Mouse (Mus musculus): ENCODE data around the gene Lrmda. TPM values are rescaled to one million over a fixed set of nuclear protein-coding genes. Genes with fewer than 3 reads are reported as not detected.
A peak's percentile ranks its signal among the peaks of the same experiment; 100 is the strongest.

The Lrmda gene
- total RNA-seq, 2 experiments from 2014 or later: 0.81 TPM; not detected in 1

DNA sequence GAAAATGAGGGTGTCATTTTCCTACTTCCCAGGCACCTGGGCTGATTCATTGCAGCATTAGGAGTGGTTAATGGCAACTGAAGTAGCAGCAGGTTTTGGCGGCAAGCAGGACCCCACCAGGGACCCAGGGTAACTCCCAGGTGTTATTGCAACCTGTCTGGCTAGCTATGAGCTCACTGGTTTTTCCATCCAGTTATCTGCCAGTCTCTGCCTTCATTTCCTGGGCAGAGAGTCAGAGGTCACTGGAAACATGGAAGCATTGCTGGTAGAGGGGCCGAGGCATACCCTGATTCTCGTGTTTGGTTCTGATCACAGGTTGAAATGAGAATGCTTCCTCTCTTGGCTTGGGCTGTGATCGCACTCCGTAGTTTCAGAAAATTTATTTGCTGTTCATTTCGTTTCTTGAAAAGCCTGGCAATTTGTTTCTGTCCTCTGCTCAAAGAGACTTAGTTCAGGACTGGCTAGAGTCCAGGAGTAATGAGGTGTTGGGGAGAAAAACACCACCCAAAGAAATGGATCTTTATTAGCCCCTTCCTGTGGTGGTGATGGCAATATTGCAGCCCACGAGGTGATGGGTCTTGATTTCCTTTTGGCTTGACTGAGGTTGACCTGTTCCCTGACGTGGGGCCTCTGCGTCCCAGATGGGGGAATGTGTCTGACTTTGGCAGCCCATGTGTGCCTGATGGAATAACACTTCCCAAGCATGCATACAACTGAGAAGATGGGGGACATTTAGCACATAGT, 688.6 kb downstream of the Lrmda start:
- intact Hi-C loops (cut with DNase I): no loop called here
- no peak for DNase-seq (ENCODE audit: low spot score in 2 of 2)

DNA sequence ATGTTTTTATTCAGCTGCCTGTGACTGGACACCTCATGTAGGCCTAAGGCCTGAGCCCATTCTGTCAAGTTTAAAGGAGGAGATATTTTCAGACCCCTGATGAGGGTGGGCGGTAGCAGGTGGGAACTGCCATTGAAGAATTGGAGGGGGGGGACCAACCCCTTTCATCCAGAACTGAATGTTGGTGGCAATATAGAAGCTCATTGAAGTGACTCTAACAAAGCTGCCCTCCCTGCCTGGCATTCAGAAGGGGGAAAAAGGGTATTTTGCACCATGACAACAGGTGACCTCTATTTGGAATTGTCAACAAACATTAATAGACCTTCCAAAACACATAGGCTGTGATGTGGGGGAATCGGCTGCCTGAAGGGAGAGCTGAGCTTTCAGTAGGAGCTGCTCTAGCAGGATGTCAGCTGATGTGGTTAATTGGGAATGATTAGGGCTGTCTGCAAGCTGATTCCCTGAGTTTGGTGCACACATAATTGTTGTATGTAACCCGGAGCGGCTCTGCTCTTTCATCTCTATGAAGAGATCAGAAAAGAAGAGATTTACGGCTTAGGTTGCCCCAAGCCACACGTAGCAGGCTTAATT, 690.7 kb downstream of the Lrmda start:
- intact Hi-C loops (cut with DNase I): no loop called here
- DNase-seq (ENCODE audit: low spot score in 2 of 2): no peak

DNA sequence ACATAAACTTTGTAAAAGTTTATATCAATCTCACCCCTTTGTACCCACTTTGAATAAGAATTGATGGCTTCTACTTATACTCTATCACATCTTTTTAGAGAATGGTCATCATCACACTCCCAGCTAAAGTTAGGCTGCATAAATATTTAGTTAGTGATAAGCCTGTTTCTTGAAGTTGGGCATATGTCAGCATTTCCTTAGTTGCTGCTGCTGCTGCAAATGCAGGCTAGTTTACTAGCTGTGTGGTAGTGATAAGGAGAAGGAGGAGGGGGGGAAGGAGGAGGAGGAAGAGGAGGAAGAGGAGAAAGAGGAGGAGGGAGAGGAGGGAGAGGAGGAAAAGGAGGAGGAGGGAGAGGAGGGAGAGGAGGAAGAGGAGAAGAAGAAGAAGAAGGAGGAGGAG, 692.9 kb downstream of the Lrmda start:
- no peak for DNase-seq (ENCODE audit: low spot score in 2 of 2)
- intact Hi-C loops (cut with DNase I): no loop called here

DNA sequence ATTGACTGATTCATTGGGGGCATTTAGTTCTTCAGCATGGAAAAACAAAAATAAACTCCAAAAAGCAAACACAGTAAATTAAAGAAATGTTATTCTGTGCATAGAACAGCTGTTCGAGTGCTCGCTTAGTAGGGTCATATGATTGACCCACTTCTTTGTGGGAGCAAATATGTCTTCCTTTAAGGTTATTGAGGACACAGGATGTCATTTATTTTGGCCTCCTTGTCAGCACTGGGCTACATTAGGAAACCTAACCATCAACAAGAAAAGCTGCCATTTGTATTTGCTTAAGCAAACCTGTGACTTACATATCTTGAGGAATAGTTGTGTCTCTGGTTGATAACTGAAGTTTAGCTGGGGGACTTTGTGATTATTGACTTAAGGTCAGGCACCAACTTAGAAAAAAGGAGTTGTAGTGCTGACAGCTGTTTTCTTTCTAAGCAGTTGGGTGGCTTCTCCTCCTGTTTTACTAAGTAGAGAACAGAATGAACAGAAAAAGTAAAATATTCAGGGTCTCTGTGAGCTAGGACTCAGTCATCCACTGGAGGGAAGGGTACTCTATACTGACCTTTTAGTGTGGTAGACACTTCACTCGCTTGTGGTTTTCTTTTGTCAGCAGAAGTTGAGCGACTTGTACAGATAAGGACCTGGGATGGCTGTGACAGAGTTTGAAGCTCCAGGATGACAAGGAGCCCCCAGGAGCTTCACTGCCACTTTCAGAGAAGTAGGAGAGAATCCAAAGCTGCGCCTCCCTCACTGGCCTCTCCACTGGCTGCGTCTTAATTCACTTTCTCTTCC, 696.3 kb downstream of the Lrmda start:
- intact Hi-C loops (cut with DNase I): no loop called here

DNA sequence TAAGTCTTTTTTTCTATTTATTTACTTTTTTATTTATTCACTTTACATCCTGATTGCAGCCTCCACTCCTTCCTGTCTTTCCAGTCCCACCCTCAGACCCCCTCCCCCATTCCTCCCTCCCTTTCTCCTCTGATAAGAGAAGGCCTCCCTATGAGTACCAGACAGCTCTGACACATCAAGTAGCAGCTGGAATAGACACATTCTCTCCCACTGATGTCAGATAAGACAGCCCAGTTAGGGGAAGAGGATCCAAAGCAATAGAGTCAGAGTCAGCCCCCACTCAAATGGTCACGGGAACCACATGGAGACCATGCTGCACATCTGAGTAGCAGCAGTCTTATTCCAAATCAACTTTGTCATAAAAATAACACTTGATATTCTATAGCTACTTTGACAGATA, 700.5 kb downstream of the Lrmda start:
- DNase-seq (ENCODE audit: low spot score in 2 of 2): no peak
- intact Hi-C loops (cut with DNase I): no loop called here

More for the DNA sequence above, 696.3 kb downstream of the Lrmda start:
- DNase-seq (ENCODE audit: low spot score in 2 of 2): no peak

DNA sequence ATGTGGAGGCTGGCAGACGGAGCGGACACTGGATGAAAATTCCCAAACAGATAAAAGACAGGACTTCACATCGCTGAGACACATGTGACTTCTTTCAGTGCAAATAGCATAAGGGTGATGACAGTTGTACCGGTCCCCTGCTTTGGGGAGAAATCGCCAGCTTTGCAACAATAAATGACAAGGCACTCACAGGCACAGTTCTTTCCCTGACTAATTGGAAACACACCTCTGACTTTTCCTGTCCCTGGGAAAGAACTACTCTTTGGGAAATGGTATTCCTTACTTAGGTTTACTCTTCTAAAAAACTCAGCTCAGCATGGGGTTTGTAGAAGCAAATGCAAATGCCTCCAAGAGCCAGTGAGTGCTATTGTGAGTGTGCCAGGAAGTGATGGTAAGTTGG, 702.3 kb downstream of the Lrmda start:
- intact Hi-C loops (cut with DNase I): no loop called here
- no peak for DNase-seq (ENCODE audit: low spot score in 2 of 2)

DNA sequence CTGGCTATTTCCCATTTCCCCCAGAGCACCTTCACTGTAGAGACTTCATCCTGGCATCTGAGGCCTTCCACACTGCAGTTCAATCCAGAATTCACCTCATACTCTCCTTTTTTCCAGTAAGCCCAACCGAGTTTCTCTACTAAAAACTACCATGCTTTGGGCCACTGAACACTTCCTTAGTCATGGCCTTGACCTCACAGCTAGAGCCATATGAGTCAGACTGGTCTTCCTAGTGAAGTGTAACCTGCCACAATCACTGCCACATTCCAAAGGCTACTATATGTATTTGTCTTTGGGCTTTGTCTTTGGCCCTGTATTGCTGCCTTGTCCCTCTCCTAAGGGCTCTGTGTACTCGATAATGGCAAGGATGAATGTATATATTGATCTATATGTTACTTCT, 708.0 kb downstream of the Lrmda start:
- intact Hi-C loops (cut with DNase I): no loop called here
- no peak for DNase-seq (ENCODE audit: low spot score in 2 of 2)

DNA sequence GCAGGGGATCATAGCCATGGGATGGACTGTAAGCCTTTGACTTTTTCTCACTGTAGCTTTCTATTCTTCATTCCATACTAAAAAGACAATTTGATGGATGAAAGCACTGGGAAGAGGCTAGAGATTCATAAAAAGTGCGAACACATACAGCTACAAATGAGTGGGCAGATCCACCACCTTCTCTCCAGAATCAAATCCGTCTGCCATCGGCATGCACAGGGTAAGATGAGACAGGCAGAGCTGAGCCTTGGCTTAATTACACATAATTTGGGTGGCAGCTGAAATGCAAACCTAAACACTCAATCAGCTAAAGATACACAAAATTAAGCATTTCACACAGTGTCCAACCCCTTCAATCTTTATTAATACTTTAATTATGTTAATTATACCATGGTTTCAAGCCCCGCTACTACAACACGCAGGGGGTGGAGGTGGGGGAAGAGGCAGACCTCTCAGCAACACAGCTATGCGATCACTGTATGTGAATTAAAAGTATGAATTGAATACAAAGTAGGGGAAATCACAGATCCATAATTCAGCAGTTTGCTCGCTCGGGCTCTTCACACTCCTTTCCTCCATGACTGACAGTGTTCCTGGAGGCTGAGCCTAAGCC, 709.2 kb downstream of the Lrmda start:
- intact Hi-C loops (cut with DNase I): no loop called here
- DNase-seq (ENCODE audit: low spot score in 2 of 2): no peak

DNA sequence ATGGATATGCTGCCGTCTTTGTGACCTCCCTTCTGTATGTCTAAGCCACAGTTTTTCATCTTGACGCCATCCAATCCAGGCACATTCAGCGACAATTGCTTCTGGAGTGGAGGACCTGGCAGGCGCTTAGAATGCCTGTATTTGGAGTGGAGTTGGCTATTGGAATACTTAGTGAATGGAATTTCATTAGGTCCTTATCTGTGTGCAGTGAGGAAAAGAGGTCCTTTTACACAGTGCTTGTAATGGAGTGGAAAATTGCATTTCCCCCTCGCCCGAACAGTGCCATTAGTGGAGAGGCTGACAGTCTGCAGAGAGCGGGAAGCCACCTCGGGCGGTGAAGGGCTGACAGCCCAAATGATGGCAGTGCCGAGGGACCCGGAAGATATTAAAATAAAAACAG, 719.1 kb downstream of the Lrmda start:
- DNase-seq (ENCODE audit: low spot score in 2 of 2): no peak
- intact Hi-C loops (cut with DNase I): no loop called here

DNA sequence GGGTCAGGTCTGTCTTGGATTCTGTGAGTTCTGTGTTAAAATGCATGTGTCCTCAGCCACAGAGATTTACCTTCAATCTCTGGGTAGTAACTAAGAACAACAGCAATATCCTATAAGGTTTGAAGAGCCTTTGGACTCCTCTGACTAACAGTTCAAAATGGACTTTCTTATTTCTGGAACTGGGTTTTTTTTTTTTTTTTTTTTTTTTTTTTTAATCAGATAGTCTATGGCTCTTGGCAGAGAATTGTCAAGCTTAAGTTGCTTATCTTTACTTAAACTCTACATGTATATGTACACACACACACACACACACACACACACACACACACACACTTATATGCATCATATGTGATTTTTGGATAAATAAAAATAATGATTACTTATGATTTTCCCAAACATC, 723.0 kb downstream of the Lrmda start:
- DNase-seq (ENCODE audit: low spot score in 2 of 2): no peak
- intact Hi-C loops (cut with DNase I): no loop called here

DNA sequence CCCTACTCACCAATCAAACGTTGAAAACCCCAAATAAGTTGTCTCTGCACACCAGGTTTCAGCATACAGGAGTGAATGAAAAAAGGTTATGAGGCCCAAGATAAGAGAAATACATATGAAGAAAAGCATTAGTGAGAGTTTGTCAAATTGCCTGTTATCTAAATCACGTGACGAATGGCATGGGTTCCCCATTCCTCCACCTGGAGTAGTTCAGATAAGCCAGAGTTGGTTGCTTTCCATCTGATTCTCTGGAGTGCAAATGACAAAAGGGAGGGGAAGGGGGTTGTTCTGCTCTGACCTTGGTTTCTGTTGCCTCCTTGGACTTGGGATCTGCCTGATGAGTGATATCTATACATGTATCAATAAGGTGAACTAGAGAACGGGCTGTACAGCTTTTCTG, 723.8 kb downstream of the Lrmda start:
- intact Hi-C loops (cut with DNase I): no loop called here
- DNase-seq (ENCODE audit: low spot score in 2 of 2): no peak

DNA sequence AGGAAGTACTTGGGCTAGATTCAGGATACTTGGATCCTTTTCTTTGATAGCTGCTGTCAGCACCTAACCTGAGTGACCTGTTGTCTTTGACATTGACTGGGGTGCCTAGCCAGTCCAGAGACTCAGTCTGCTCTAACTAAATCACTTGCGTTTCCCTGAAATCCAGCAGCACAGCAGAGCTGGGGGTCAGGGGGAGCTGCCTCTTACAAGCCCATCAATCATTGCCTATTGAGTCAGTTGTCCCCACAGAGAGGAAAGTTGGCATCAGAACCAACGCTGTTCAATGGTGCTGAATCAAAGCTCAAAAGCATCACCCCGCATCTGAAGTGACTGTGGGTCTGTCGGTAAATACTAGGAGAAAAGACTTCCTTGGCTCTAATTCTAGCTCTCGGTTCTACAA, 725.2 kb downstream of the Lrmda start:
- DNase-seq (ENCODE audit: low spot score in 2 of 2): no peak
- intact Hi-C loops (cut with DNase I): no loop called here

DNA sequence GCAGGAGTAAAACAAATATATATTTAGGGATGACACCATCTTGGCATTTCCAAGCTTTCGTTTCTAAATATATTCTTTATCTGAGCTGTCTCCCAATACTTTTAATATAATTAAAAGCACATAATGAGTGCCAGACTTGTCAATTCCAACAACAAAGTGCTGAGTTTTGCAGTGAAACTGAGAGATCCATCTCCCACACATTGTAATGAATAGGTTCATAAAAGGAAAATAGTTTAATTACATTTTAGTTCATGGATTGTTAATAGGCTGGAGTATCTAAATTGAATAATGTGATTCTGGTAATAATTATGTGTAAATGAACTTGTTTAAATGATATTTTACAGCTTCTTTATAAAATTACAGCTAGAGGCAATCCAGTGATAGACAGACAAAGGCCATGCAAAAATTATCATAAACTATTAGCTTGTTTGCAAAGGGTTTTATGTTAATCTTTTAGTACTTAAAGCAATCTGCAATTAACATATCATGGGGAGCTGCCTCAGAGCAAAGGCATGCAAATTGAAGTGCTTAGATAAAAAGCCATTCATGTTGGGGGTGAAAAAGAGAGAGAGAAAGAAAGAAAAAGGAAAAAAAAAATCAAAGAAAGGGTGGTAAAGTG, 725.9 kb downstream of the Lrmda start:
- intact Hi-C loops (cut with DNase I): no loop called here
- DNase-seq (ENCODE audit: low spot score in 2 of 2): no peak

DNA sequence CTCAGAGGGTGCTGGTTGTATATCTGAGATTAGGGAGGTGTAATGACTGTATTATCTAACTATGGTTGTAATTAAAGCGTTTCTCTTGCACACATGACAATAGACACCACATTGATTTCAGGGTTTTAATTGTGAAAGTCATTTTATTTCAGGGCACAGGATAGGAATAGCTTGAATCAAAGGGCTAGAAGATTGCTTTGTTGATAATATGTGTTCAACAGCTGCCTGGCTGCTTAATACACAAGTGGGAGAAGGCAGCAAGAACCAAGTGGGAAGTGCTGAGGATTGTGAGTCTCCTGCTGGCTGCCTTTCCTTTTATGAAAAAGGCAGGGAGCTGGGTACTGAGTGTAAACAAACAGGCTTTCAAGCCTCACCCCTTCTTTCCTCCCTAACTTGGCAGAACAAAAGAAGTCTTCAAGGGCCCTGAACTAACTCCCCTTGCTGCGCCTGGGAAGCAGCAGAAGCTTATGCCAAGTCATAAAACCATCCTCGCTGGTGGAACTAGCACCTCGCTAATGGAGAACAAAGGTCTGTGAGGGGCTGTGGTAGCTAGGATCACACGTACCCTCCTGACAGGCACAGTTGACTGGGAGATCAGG, 726.5 kb downstream of the Lrmda start:
- intact Hi-C loops (cut with DNase I): no loop called here
- DNase-seq (ENCODE audit: low spot score in 2 of 2): no peak

DNA sequence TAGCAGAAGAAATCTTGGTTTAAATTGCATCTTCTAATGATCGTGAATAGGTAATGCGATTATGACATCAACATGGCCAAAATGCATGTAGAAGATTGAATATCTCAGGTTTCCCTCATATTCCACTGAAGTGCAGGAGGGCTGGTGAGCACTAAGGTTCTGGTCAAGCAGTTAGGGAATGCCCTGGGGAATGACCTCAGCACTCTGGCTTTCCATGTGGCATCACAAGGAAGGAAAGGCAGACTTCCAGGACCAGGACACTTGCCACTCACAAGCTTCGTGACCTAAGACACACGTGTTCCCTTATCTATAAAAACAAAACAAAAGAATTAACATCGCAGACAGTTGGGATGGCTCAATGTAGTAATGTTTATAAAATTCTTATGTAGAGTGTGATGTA, 728.3 kb downstream of the Lrmda start:
- intact Hi-C loops (cut with DNase I): no loop called here
- DNase-seq (ENCODE audit: low spot score in 2 of 2): no peak

DNA sequence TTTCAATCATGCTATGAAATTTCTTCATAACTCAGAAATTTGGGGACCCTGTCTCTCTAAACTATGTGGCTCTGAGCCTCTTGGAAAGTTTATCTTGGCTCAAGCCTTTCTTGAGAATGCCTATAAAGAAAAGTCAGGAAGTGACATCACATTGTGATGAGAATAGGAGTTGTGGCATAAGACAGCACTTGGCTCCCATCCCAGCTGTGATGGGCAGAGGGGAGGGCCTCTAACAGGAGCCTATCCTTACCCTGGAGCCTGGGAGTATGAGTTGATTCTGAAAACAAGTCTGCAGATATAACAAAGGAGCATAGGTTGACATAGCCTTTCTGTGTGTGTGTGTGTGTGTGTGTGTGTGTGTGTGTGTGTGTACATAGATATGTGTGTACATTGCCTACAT, 730.9 kb downstream of the Lrmda start:
- DNase-seq (ENCODE audit: low spot score in 2 of 2): no peak
- intact Hi-C loops (cut with DNase I): no loop called here

DNA sequence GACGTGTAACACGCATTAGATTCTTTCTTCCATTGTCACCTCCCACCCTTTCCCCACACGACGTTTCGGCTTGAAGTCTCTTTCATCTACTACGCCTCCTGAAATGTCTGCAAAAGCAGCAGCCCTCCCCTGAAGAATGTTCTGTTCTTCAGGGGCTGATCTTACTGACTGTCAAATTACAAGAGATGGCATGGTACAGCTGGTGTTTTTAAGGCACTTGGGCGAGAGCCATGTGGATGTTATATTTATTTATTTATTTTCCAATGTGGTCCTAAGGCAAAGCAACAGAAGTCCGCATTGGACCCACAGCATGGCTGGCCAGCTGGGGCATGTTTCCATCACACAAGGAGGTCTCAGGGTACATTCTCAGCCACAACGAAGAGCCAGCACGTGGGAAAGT, 731.8 kb downstream of the Lrmda start:
- DNase-seq (ENCODE audit: low spot score in 2 of 2): peak in 1 of 2 experiments; percentile 10
- intact Hi-C loops (cut with DNase I): no loop called here

DNA sequence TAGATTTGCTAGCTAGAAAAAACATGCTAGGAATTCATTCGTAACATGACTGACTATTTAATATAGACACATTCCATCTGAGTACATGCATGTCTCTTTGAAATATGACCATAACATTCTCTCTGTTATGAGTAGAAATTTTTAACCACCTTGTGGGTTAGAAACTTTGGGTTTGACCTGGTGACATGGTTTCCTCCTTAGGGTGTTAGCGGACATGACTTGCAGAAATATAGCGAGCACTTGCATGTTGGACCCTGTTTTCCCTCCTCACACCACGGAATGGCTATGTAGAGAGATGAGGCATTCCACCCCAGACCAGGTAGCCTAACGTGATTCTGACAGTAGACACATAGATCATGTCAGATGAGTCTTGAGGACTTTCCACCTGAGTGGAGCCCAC, 735.1 kb downstream of the Lrmda start:
- intact Hi-C loops (cut with DNase I): no loop called here
- no peak for DNase-seq (ENCODE audit: low spot score in 2 of 2)

DNA sequence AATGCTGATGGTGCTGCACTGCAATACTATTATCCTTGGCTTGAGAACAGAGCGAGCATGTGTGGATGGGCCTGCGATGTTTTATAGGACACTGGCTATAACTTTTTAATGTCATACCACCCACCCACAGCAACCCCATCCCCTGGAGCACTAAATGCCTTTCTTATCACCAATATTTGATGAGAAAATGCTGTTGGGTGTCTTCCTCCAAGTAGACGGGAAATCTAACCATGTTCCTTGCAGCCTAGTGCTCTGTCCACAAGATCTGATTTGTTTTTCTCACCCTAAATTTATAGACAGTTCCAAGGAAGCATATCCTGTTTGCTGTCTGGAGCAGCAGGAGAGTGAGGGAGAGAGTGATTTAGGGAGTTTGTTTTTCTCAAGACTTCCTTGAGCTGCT, 738.0 kb downstream of the Lrmda start:
- intact Hi-C loops (cut with DNase I): no loop called here
- DNase-seq (ENCODE audit: low spot score in 2 of 2): no peak

DNA sequence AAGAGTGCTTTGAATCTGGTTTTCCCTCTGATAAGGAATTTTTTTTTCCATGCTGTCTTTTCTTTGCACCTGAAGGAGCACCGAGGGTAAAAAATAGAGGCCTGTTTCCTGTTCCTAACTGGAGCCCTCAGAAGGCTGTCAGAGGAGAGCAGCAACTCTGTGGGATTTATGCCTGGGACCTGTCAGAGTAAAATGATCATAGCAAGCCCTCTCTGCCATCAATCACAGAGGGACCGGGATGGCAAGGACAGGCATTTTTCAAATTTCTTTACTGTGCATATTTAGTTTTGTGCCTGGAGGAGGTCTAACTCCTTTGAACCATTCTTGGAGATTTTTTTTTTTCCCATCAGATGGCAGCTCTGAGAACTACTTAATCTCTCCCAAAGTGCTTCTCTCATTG, 739.7 kb downstream of the Lrmda start:
- DNase-seq (ENCODE audit: low spot score in 2 of 2): no peak
- intact Hi-C loops (cut with DNase I): no loop called here

Measured in left cerebral cortex, postnatal 36 days (tissue).